Mouse (Mus musculus) lung, postnatal 0 days (tissue): ENCODE data around the gene Kcna1.

Experiments
- CTCF ChIP-seq: IDR thresholded peaks from 2 replicates; pipeline ENCODE4 v1.5.1; 2016; ENCODE audit warnings: antibody characterized with exemption, mild to moderate bottlenecking
- EP300 ChIP-seq: IDR thresholded peaks from 2 replicates; pipeline ENCODE4 v1.6.1; 2016; ENCODE audit warnings: antibody characterized with exemption, mild to moderate bottlenecking, control low read depth

DNA sequence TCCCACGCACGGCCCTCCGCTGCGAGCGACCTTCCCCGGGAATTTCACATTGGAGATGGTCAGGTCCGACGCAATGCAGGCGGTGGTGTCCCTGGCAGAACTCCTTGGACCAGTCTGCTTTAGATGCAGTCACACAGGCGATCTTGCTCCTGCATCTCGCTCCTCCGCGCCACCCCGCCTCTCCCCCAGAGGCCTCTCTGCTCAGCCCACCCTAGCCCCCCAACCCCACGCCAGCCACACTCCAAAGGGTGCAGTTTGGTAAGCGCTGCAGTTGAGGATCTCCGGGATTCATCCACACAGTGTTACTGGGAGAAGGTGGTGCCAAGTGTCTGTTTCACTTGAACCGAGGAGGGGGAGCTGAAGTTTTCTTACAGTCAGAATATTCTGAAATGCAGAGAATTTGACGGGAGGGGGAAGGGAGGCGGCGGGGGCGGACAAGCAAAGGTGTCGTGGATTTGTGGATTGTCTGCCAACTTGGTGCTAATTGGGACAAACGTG lies 1.1 kb downstream of the Kcna1 start:
- TF ChIP-seq EP300, result no peak
- TF ChIP-seq CTCF, result no peak
